Mouse (Mus musculus) limb, embryonic 13.5 days (tissue): ENCODE data around the gene Exoc7. TPM values are rescaled to one million over a fixed set of nuclear protein-coding genes. Genes with fewer than 3 reads are reported as not detected.
A peak's percentile ranks its signal among the peaks of the same experiment; 100 is the strongest.
"Not testable (repeated sequence)": the region's sequence is repeated elsewhere in the genome, so short reads cannot be mapped to it uniquely, and the experiment has no call there.

Experiments
- ATAC-seq: fragments of 200-750 bp; cut with Nextera tagmentation; 2 replicates; pipeline ENCODE4 v1.8.0; 2017; ENCODE audit warnings: low read depth, moderate number of reproducible peaks, moderate TSS enrichment; ENCODE audit not compliant: low FRiP score
- H3K27ac ChIP-seq: fragments of 300-500 bp; sonication (generic); 2 replicates; pipeline ENCODE4 v1.5.1; 2015; ENCODE audit warnings: inconsistent platforms, mild to moderate bottlenecking, moderate library complexity
- H3K27me3 ChIP-seq: fragments of 300-500 bp; sonication (generic); 2 replicates; pipeline ENCODE4 v1.6.1; 2015; ENCODE audit warnings: mild to moderate bottlenecking, inconsistent platforms
- H3K36me3 ChIP-seq: fragments of 300-500 bp; sonication (generic); 2 replicates; pipeline ENCODE4 v1.6.1; 2015; ENCODE audit warnings: inconsistent platforms, mild to moderate bottlenecking, moderate library complexity
- H3K4me1 ChIP-seq: fragments of 300-500 bp; sonication (generic); 2 replicates; pipeline ENCODE4 v1.6.1; 2015; ENCODE audit warnings: inconsistent platforms
- H3K4me2 ChIP-seq: fragments of 300-500 bp; sonication (generic); replicated peaks from 2 replicates; pipeline ENCODE4 v1.6.1; 2015; ENCODE audit warnings: inconsistent platforms, mild to moderate bottlenecking, moderate library complexity
- H3K4me3 ChIP-seq: fragments of 300-500 bp; sonication (generic); 2 replicates; pipeline ENCODE4 v1.5.1; 2015; ENCODE audit warnings: moderate library complexity, mild to moderate bottlenecking, inconsistent platforms
- H3K9ac ChIP-seq: fragments of 300-500 bp; sonication (generic); 2 replicates; pipeline ENCODE4 v1.6.1; 2015; ENCODE audit warnings: mild to moderate bottlenecking, inconsistent platforms
- H3K9me3 ChIP-seq: fragments of 300-500 bp; sonication (generic); 2 replicates; pipeline ENCODE4 v1.6.1; 2016; ENCODE audit warnings: inconsistent platforms
- WGBS: fragments of 180-500 bp; shearing (Covaris S2); methylation state at CpG from one replicate; pipeline ENCODE4 v1.1.7; 2015; 5-methylcytosine and 5-hydroxymethylcytosine counted together
- polyA plus RNA-seq: library from polyadenylated mRNA; unstranded; fragments of >200 nt; fragmentation: Nextera tagmentation; extraction: Ambion mirVana; gene quantifications from 2 replicates; pipeline ENCODE4 v1.2.1, GENCODE M21; 2015

Gene Exoc7
- polyA plus RNA-seq, 1 experiment from 2014 or later: 80.2 TPM

DNA sequence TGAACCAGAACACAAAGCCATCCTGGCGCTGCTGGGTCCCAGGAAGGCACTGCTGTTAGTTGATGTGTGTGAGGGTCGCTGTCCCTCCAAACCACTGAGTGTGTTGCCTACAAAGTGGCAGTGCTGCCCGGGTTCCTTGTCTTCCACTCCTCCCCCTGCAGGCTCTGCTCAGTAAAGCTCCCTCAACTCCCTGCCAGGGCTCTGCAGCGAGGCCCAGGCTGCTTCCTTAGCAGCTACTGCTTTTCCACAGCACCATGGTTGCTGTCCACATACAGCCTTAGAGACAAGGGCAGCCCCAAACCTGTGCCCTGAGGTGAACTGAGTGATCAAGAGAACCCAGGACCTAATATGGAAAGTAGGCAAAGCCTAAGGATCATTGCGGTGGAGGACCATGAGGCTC, 19.7 kb downstream of the Exoc7 start:
- H3K9me3 ChIP-seq: no peaks in the 10 kb centered on the region
- no peak for ATAC-seq
- 0 out of 2 replicates have a peak, but pooled peaks cover 9% of the 10 kb centered on the region for H3K4me1 ChIP-seq
- H3K4me2 ChIP-seq: no peak overlapping the region
- peaks cover 40% of the 10 kb centered on the region for H3K27me3 ChIP-seq
- no peak overlapping the region for H3K9ac ChIP-seq
- H3K27ac ChIP-seq: no peak overlapping the region
- peaks cover 53% of the 10 kb centered on the region for H3K36me3 ChIP-seq
- WGBS: 79% methylated on average over 5 of the region's 5 CpGs
- H3K4me3 ChIP-seq: no peak overlapping the region

DNA sequence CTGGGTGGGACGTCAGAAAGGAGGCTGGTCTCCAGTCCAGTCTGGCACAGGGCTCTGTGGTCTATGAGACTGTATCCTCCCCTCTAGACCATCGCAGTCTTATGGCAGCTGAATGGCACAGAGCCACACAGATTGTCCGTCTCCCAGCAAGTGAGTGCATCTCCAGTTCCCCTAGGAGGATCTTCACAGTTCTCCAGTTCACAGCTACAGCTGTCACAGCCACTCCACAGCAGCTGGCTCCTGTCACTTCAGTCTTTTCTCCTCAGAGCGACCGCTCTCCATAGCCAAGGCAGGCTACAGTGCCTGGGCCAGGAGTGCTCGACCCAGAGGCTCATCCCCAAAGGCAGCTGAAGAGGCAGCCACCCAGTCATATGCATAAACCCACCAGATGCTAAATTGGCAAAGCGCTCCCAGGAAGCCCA, 21.3 kb downstream of the Exoc7 start:
- Histone ChIP-seq H3K27ac (no peak overlapping the region), H3K27me3 (peaks cover 55% of the 10 kb centered on the region), H3K36me3 (peaks cover 37% of the 10 kb centered on the region), H3K4me1 (peaks cover 20% of the 10 kb centered on the region), H3K9me3 (no peaks in the 10 kb centered on the region), H3K4me3 (no peak overlapping the region), H3K9ac (no peak overlapping the region), H3K4me2 (no peak overlapping the region)
- ATAC-seq: peak; percentile 66
- 66% methylated on average over 7 of the region's 7 CpGs for WGBS

DNA sequence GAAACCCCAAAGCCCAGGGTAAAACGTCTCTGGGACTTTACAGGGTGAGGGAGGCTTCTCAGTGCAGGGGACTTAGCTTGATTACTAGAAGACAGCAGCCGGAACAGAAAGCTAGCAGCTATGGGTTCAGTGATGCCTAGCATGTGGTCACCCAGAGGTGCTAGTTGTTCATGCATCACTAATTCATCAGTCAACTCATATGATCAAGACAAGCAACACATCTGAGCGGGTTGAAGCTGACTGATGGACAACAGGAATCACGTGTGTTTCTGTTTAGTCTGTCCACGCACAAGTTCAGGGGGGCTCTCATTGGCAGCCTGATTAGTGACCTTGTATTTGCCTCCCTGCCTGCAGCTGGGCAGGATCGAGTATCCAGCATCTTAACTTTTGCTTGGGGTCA, 23.1 kb downstream of the Exoc7 start:
- H3K36me3 ChIP-seq: peaks cover 19% of the 10 kb centered on the region
- H3K4me2 ChIP-seq: no peak overlapping the region
- H3K27me3 ChIP-seq: peaks cover 68% of the 10 kb centered on the region
- H3K9me3 ChIP-seq: no peaks in the 10 kb centered on the region
- ATAC-seq: no peak
- H3K27ac ChIP-seq: no peak overlapping the region
- H3K4me3 ChIP-seq: no peak overlapping the region
- peaks cover 21% of the 10 kb centered on the region for H3K4me1 ChIP-seq
- no peak overlapping the region for H3K9ac ChIP-seq
- WGBS: 38% methylated on average over 6 of the region's 6 CpGs

DNA sequence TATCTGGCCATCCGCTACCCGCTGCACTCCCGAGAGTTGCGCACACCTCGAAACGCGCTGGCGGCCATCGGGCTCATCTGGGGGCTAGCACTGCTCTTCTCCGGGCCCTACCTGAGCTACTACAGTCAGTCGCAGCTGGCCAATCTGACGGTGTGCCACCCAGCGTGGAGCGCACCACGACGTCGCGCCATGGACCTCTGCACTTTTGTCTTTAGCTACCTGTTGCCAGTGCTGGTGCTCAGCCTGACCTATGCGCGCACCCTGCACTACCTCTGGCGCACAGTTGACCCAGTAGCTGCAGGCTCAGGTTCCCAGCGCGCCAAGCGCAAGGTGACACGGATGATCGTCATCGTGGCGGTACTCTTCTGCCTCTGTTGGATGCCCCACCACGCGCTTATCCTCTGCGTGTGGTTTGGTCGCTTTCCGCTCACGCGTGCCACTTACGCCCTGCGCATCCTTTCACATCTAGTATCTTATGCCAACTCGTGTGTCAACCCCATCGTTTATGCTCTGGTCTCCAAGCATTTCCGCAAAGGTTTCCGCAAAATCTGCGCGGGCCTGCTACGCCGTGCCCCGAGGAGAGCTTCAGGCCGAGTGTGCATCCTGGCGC, 24.0 kb downstream of the Exoc7 start:
- H3K4me3 ChIP-seq: peak overlapping the region; percentile 42
- no peaks in the 10 kb centered on the region for H3K9me3 ChIP-seq
- H3K36me3 ChIP-seq: peaks cover 10% of the 10 kb centered on the region
- 11% methylated on average over 48 of the region's 48 CpGs for WGBS
- peaks cover 21% of the 10 kb centered on the region for H3K4me1 ChIP-seq
- 0 out of 2 replicates have a peak overlapping the region, but pooled peaks have one; percentile 14 for H3K4me2 ChIP-seq
- H3K9ac ChIP-seq: 0 out of 2 replicates have a peak overlapping the region, but pooled peaks have one; percentile 31
- no peak for ATAC-seq
- H3K27me3 ChIP-seq: peaks cover 68% of the 10 kb centered on the region
- H3K27ac ChIP-seq: no peak overlapping the region

DNA sequence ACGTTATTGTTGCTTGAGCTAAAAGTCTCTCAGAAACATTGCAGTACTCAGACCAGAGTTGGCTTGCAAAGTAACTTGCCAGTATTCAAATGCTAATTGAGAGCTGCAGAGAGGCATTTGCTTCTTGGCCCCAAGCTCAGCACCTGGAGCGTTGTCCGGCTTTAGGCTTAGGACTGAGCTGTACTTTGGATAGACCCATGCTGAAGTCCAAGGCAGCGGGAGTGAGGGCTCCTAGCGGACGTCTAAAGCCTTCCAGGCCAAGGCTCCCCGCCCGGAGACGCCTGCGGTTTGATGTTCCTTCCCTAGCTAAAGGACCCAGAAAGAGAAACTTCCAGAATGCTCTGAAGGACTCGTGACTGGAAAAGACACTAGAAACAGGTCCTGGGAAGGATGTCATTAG, 24.9 kb downstream of the Exoc7 start:
- Histone ChIP-seq H3K4me2 (peak overlapping the region; percentile 62), H3K9me3 (no peaks in the 10 kb centered on the region), H3K27ac (no peak overlapping the region), H3K4me3 (peak overlapping the region; percentile 42), H3K4me1 (peaks cover 21% of the 10 kb centered on the region), H3K27me3 (peaks cover 68% of the 10 kb centered on the region), H3K36me3 (peaks cover under 1% of the 10 kb centered on the region; the same call in 1 of the 2 replicates), H3K9ac (no peak overlapping the region)
- under 1% methylated on average over 11 of the region's 11 CpGs for WGBS
- ATAC-seq: no peak

DNA sequence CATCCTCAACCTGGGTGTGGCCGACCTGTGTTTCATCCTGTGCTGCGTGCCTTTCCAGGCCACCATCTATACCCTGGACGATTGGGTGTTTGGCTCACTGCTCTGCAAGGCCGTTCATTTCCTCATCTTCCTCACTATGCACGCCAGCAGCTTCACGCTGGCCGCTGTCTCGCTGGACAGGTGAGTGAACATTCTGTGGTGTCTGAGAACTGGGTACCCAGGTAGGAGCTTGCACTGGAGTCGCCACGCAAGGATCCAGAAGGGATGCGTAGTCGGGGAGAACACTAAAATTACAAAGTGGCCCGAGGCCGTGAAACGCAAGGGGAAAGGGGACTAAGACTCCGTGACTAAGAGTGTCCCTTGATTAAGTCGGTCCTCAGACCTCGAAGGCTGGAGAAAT, 25.4 kb downstream of the Exoc7 start:
- H3K27me3 ChIP-seq: peaks cover 68% of the 10 kb centered on the region
- peak overlapping the region; percentile 42 for H3K4me3 ChIP-seq
- 2% methylated on average over 18 of the region's 18 CpGs for WGBS
- H3K4me1 ChIP-seq: peaks cover 21% of the 10 kb centered on the region
- H3K27ac ChIP-seq: no peak overlapping the region
- H3K36me3 ChIP-seq: no peaks in the 10 kb centered on the region
- peak overlapping the region; percentile 56 for H3K9ac ChIP-seq
- peak overlapping the region; percentile 62 for H3K4me2 ChIP-seq
- ATAC-seq: no peak
- no peaks in the 10 kb centered on the region for H3K9me3 ChIP-seq

DNA sequence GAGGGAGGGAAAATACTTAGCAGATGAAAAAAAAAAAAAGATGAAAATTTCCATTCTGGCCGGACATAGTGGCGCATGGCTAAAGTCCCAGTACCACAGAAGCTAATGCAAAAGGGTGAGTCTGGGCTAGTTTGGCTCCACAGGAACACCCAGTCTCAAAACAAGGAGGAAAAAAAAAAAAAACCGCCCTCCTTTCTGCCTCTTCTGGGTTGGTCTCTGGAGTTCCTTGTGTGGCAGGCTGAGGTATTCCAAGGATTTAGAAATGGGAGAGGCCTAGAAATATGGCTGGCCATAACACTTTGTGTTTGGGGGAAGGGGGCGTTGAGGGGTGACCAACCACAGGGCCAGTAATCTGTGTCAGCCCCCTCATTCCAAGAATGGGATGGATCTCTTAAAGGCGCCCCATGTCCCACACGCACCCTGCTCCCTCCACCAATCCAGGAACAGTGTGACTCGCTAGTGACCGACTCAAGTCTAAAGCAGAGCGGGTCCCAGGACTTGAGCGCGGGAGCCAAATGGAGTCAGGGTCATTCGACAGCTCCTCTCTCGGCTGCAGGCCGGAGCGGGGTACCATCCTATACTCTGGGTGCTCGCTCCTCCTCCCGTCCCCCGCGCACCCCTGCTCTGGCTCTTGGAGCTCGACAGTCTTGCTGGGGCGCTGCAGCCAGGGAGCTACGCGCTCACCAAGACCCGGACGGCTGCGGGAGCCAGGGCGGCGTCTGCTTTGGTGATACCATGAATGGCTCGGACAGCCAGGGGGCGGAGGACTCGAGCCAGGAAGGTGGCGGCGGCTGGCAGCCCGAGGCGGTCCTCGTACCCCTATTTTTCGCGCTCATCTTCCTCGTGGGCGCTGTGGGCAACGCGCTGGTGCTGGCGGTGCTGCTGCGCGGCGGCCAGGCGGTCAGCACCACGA, 26.0 kb downstream of the Exoc7 start, which contains the start of gene Galr2:
Gene Galr2, plus strand, starts transcription at position 189 of the 913 bp plus-strand sequence.
- Histone ChIP-seq H3K9me3 (no peaks in the 10 kb centered on the region), H3K4me1 (peaks cover 21% of the 10 kb centered on the region), H3K9ac (peak within 1 kb of the TSS; percentile 56), H3K27me3 (peaks cover 65% of the 10 kb centered on the region), H3K36me3 (no peaks in the 10 kb centered on the region), H3K27ac (no peak within 1 kb of the TSS), H3K4me3 (peak within 1 kb of the TSS; percentile 42), H3K4me2 (peak within 1 kb of the TSS; percentile 62)
- ATAC-seq: no peak
- 6% methylated on average over 48 of the region's 48 CpGs for WGBS

DNA sequence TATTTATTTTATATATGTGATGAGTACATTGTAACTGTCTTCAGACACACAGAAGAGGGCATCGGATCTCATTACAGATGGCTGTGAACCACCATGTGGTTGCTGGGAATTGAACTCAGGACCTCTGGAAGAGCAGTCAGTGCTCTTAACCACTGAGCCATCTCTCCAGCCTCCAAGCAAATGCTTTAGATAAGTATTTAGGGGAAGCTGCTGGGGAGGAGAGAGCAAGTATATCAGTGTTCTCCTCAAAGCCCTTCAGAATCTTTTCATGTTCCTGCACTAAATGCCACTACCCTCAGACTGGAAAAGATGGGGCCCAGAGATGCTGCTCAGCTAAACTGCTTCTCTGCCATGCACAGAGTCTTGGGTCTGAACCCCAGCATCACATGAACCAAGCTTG, 29.8 kb downstream of the Exoc7 start:
- not testable (repeated sequence) for H3K4me3 ChIP-seq, H3K27ac ChIP-seq, H3K9me3 ChIP-seq, H3K36me3 ChIP-seq, H3K9ac ChIP-seq, ATAC-seq, H3K4me2 ChIP-seq
- Histone ChIP-seq H3K27me3 (peaks cover 27% of the 10 kb centered on the region), H3K4me1 (peaks cover 26% of the 10 kb centered on the region)
- WGBS: 81% methylated on average over 1 of the region's 1 CpGs

DNA sequence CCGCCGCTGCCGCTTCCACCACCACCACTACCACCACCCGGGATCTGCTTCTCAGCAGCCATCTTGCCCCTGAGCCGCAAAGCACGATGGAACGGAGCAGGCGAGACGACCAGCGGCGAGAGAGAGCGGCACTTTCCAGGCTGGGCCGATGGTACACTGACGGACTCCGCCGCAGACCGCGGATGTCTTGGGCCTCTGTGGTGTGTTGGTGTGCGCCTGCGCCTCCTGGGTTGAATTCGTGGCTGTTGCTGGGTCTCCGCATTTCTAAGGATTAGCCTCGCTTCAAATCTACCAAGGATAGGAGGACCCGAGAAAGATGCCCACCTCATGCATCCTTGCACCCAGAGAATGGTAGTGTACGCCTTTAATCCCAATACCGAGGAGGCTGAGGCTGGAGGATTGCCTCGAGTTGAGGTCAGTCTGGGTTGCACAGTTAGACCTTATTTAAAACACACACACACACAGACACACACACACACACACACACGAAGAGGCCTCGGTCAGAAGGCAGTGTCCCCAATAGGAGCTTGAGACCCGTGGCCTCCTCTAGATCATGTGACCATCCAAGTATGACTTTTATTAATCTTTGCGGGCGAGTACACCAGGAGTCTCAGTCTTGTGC, 32.9 kb downstream of the Exoc7 start, which contains the start of gene Srp68:
Gene Srp68, minus strand, starts transcription at position 173 of the 622 bp plus-strand sequence.
- H3K4me2 ChIP-seq: peak within 1 kb of the TSS; percentile 89
- H3K4me3 ChIP-seq: peak within 1 kb of the TSS; percentile 98
- H3K4me1 ChIP-seq: peaks cover 23% of the 10 kb centered on the region
- no peaks in the 10 kb centered on the region for H3K9me3 ChIP-seq
- H3K36me3 ChIP-seq: peaks cover 27% of the 10 kb centered on the region
- 4% methylated on average over 32 of the region's 32 CpGs for WGBS
- ATAC-seq: peak; percentile 98
- no peaks in the 10 kb centered on the region for H3K27me3 ChIP-seq
- H3K27ac ChIP-seq: peak within 1 kb of the TSS; percentile 85
- H3K9ac ChIP-seq: peak within 1 kb of the TSS; percentile 97

DNA sequence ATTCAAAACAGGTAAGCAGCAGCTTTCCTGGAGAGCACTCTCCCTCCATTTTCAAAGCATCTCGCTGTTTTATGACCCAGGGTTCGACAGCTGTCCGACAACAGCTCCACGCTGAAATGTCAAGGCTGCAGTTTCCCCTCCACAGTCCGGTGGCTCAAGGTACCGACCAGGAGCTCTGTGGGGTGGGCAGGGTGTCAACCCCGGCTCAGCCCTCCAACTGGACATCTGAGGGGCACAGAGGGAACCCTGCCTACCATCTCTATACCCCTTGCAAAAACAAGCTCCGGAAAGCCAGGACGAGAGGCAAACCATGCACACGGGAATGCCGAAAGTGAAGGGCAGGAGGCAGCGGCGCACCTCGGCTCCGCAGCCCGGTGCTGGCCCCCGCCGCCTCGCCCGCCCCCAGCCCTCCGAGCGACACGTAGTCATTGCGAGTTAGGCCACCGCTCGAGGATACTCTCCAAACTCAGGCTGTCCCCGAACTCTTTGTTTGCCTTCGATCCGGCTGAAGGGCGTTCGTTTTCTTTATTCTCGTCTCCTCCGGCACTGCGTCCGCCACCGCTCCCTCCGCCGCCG, 33.5 kb downstream of the Exoc7 start:
- H3K4me1 ChIP-seq: peaks cover 23% of the 10 kb centered on the region
- peak overlapping the region; percentile 28; the same call in 1 of the 2 replicates for H3K27ac ChIP-seq
- H3K4me2 ChIP-seq: peak overlapping the region; percentile 89
- no peaks in the 10 kb centered on the region for H3K9me3 ChIP-seq
- peak overlapping the region; percentile 98 for H3K4me3 ChIP-seq
- peak; percentile 38; the same call in 1 of the 2 replicates for ATAC-seq
- peak overlapping the region; percentile 97 for H3K9ac ChIP-seq
- H3K36me3 ChIP-seq: peaks cover 33% of the 10 kb centered on the region
- H3K27me3 ChIP-seq: no peaks in the 10 kb centered on the region
- WGBS: under 1% methylated on average over 39 of the region's 39 CpGs

DNA sequence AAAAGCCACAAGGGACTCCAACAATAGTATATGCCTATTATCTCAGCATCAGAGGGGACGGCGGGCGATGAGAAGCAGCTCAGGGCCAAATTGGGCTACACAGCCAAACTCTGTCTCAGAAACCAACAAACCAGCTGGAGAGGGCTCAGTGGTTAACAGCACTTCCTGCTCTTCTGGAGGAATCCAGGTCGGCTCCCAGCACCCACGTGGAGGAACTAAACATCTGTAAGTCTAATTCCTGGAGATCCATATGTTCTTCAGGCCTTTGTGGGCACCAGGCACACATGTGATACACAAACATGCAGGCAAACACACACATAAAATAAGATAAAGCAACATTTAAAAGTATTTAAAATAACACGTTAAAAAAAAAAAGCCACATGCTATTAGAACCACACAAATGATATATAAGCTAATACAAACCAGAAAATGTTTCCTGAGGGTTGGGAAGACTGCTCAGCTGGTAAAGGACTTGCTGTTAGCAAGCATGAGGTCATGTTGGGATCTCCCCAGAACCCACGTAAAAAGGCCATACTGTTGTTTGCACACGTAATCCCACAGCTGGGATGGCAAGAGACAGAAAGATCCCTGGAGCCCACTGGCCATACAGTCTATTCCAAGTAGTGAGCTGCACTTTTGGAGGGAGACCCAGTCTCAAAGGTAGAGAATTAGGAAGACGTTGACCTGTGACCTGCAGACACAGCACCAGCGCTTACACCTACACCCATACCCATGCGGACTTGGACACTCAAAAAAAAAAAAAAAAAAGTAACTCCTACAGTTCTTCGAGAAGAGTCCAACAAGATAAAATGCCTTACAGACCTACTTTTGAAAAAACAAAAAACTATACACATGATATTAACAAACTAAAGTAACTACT, 34.2 kb downstream of the Exoc7 start:
- 46% methylated on average over 12 of the region's 12 CpGs for WGBS
- H3K4me2 ChIP-seq: peak overlapping the region; percentile 89
- H3K36me3 ChIP-seq: peaks cover 40% of the 10 kb centered on the region
- H3K4me1 ChIP-seq: peaks cover 23% of the 10 kb centered on the region
- H3K27ac ChIP-seq: no peak overlapping the region
- H3K9me3 ChIP-seq: no peaks in the 10 kb centered on the region
- no peak for ATAC-seq
- H3K27me3 ChIP-seq: no peaks in the 10 kb centered on the region
- peak overlapping the region; percentile 98 for H3K4me3 ChIP-seq
- peak overlapping the region; percentile 97 for H3K9ac ChIP-seq
